Mouse (Mus musculus): ENCODE data around the gene 6330403K07Rik.

GRCm38 (mm10) chr11:71007831-71008230, 25.5 kb downstream of the 6330403K07Rik start:
- no peak for TF ChIP-seq CTCF (IDR thresholded peaks at IDR 0.05; ENCODE audit: borderline replicate concordance, insufficient read depth, low read depth, low read length)
- no peak for TF ChIP-seq POLR2A (IDR thresholded peaks at IDR 0.05; ENCODE audit: borderline replicate concordance, insufficient read depth, low read length)

Data from cerebellum, adult 2 months (tissue).